Mouse (Mus musculus) forebrain, embryonic 12.5 days (tissue): ENCODE results near the gene Ddhd1. TPM values are rescaled to one million over a fixed set of nuclear protein-coding genes. Genes with fewer than 3 reads are reported as not detected.

Source experiments
- microRNA-seq: library from miRNA; unstranded; fragments of <30 nt; microRNA quantifications from one replicate; pipeline ENCODE4, GENCODE M21; 2017
- polyA plus RNA-seq: library from polyadenylated mRNA; unstranded; fragments of >200 nt; fragmentation: Nextera tagmentation; extraction: Ambion mirVana; gene quantifications from 2 replicates; pipeline ENCODE4 v1.2.1, GENCODE M21; 2016

Gene Ddhd1
- polyA plus RNA-seq, 1 experiment from 2014 or later = 16.8 TPM

Small RNAs within 50 kb of the gene (microRNA-seq; reads per million reads assigned to microRNA genes)
- 3.9 reads per million, percentile 13 among the genes with 10 or more reads in this experiment for gene Mir5131

Other genes starting within 250 kb of the Ddhd1 start
- 65.9 and 71.1 TPM in 2 replicates for gene Fermt2, start 128.0 kb downstream of the Ddhd1 start, polyA plus RNA-seq